Mouse (Mus musculus) lung, postnatal 0 days (tissue): Measurements from ENCODE around the gene Tmem221. TPM values are rescaled to one million over a fixed set of nuclear protein-coding genes. Genes with fewer than 3 reads are reported as not detected.

Experiments
- ATAC-seq: fragments of 200-750 bp; cut with Nextera tagmentation; 2 replicates; pipeline ENCODE4 v1.8.0; 2017; ENCODE audit warnings: moderate library complexity
- DNase-seq: peaks from one replicate; pipeline ENCODE4 v3.0.0-alpha.2; 2016; ENCODE audit warnings: low spot score
- H3K27ac ChIP-seq: fragments of 300-500 bp; sonication (generic); 2 replicates; pipeline ENCODE4 v1.5.1; 2014; ENCODE audit warnings: antibody characterized with exemption, mild to moderate bottlenecking, low read length, mixed read lengths
- H3K27me3 ChIP-seq: fragments of 300-500 bp; sonication (generic); replicated peaks from 2 replicates; pipeline ENCODE4 v1.6.1; 2014; ENCODE audit warnings: low read length, mixed read lengths; ENCODE audit not compliant: insufficient read depth
- H3K36me3 ChIP-seq: fragments of 300-500 bp; sonication (generic); 2 replicates; pipeline ENCODE4 v1.6.1; 2014; ENCODE audit warnings: low read length, mixed read lengths; ENCODE audit not compliant: insufficient read depth
- H3K4me1 ChIP-seq: fragments of 300-500 bp; sonication (generic); 2 replicates; pipeline ENCODE4 v1.6.1; 2014; ENCODE audit warnings: antibody characterized with exemption, low read depth, low read length, mixed read lengths; ENCODE audit not compliant: insufficient read depth
- H3K4me2 ChIP-seq: fragments of 300-500 bp; sonication (generic); replicated peaks from 2 replicates; pipeline ENCODE4 v1.6.1; 2014; ENCODE audit warnings: low read depth, mild to moderate bottlenecking, low read length, moderate library complexity, mixed read lengths
- H3K4me3 ChIP-seq: fragments of 300-500 bp; sonication (generic); 2 replicates; pipeline ENCODE4 v1.5.1; 2014; ENCODE audit warnings: low read depth, low read length
- H3K9ac ChIP-seq: fragments of 300-500 bp; sonication (generic); replicated peaks from 2 replicates; pipeline ENCODE4 v1.6.1; 2014; ENCODE audit warnings: low read depth, mild to moderate bottlenecking
- H3K9me3 ChIP-seq: fragments of 300-500 bp; sonication (generic); 2 replicates; pipeline ENCODE4 v1.6.1; 2016; ENCODE audit warnings: low read length, mixed read lengths
- CTCF ChIP-seq: IDR thresholded peaks from 2 replicates; pipeline ENCODE4 v1.5.1; 2016; ENCODE audit warnings: antibody characterized with exemption, mild to moderate bottlenecking
- EP300 ChIP-seq: IDR thresholded peaks from 2 replicates; pipeline ENCODE4 v1.6.1; 2016; ENCODE audit warnings: antibody characterized with exemption, mild to moderate bottlenecking, control low read depth
- WGBS: fragments of 180-500 bp; shearing (Covaris S2); extraction: QIAGEN DNeasy Blood & Tissue Kit; methylation state at CpG from one replicate; pipeline ENCODE4 v1.1.7; 2014; 5-methylcytosine and 5-hydroxymethylcytosine counted together
- polyA plus RNA-seq: library from polyadenylated mRNA; unstranded; fragments of >200 nt; fragmentation: Nextera tagmentation; extraction: Ambion mirVana; gene quantifications from 2 replicates; pipeline ENCODE4 v1.2.1, GENCODE M21; 2015

The Tmem221 gene
- polyA plus RNA-seq, 1 experiment from 2014 or later, result 8.5 TPM

- Histone ChIP-seq H3K27ac (no peak overlapping the region), H3K4me2 (no peak overlapping the region), H3K36me3 (no peaks in the 10 kb centered on the region), H3K4me1 (peaks cover 9% of the 10 kb centered on the region; the same call in 1 of the 2 replicates), H3K27me3 (no peaks in the 10 kb centered on the region), H3K4me3 (no peak overlapping the region), H3K9me3 (no peaks in the 10 kb centered on the region), H3K9ac (no peak overlapping the region)
- TF ChIP-seq CTCF (no peak), EP300 (no peak)
- no peak for DNase-seq
- no peak for ATAC-seq
- WGBS, result 79% methylated on average over 8 of the region's 8 CpGs
Observed at GRCm38 (mm10) chr8:71593556-71594323, 35.1 kb upstream of the Tmem221 start.

- H3K4me3 ChIP-seq, result peak overlapping the region; percentile 71
- peak; percentile 76 for ATAC-seq
- no peaks in the 10 kb centered on the region for H3K9me3 ChIP-seq
- H3K27ac ChIP-seq, result peak overlapping the region; percentile 96
- no peaks in the 10 kb centered on the region for H3K27me3 ChIP-seq
- WGBS, result 5% methylated on average over 52 of the region's 60 CpGs
- peaks cover 9% of the 10 kb centered on the region; the same call in 1 of the 2 replicates for H3K4me1 ChIP-seq
- H3K4me2 ChIP-seq, result peak overlapping the region; percentile 94
- DNase-seq, result peak; percentile 66
- no peaks in the 10 kb centered on the region for H3K36me3 ChIP-seq
- TF ChIP-seq EP300 (no peak), CTCF (peak; percentile 15)
- peak overlapping the region; percentile 74 for H3K9ac ChIP-seq
Observed at GRCm38 (mm10) chr8:71592374-71593170, 33.9 kb upstream of the Tmem221 start.

DNA sequence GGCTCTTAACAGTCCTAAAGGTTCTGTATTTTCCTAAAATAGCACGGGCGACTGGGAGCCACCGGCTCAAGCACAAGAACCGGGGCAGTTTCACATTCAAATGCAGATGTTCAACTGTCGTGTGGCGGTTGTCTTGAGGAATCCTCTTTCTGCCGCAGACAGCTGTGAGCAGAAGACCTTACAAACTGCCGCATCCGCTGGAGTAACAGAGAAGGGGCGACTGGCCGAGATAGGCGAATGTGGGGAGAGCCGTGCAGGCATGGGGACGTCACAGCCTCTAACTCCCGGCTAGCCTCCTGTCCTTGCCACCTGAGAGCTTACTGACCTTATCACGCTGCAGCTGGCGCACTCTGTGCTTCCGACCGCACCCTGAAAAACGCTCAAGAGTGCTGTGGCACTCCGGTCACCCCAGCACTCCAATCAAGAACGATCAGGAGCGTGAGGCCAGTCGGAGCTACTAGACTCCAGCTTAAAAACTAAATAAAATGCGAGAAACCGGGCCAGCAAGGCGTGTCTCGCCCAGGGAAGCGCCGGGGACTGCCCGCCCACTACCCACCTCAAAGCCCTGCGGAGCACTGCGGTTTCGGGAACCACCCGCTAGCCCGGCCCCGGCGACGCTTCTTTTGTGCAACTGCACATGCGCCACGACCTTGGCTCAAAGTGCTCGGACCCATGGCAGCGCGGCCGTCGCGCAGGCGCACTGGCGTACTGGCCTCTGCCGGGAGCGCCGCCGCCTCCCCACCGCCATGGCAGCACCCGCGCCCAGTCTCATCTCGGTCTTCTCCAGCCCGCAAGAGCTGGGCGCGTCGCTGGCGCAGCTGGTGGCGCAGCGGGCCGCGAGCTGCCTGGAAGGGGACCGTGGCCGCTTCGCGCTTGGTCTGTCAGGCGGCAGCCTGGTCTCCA lies 33.1 kb upstream of the Tmem221 start, which contains the start of gene Pgls:
Pgls (plus strand) TSS at position 706 of the 903 bp plus-strand sequence.
- peak within 1 kb of the TSS; percentile 94 for H3K4me2 ChIP-seq
- H3K4me1 ChIP-seq, result peaks cover 9% of the 10 kb centered on the region; the same call in 1 of the 2 replicates
- no peaks in the 10 kb centered on the region for H3K36me3 ChIP-seq
- no peaks in the 10 kb centered on the region for H3K27me3 ChIP-seq
- TF ChIP-seq EP300 (no peak), CTCF (no peak; the same call in 1 of the 2 replicates)
- under 1% methylated on average over 61 of the region's 71 CpGs for WGBS
- peak; percentile 97 for DNase-seq
- H3K27ac ChIP-seq, result peak within 1 kb of the TSS; percentile 96
- peak; percentile 90 for ATAC-seq
- no peaks in the 10 kb centered on the region for H3K9me3 ChIP-seq
- peak within 1 kb of the TSS; percentile 71 for H3K4me3 ChIP-seq
- H3K9ac ChIP-seq, result peak within 1 kb of the TSS; percentile 74

- peaks cover 9% of the 10 kb centered on the region; the same call in 1 of the 2 replicates for H3K4me1 ChIP-seq
- H3K4me3 ChIP-seq, result peak overlapping the region; percentile 71
- no peaks in the 10 kb centered on the region for H3K36me3 ChIP-seq
- DNase-seq (no peak), ATAC-seq (no peak)
- H3K27ac ChIP-seq, result peak overlapping the region; percentile 96; the same call in 1 of the 2 replicates
- TF ChIP-seq EP300 (no peak), CTCF (no peak)
- H3K9ac ChIP-seq, result peak overlapping the region; percentile 74; the same call in 1 of the 2 replicates
- WGBS, result 22% methylated on average over 5 of the region's 5 CpGs
- peak overlapping the region; percentile 94 for H3K4me2 ChIP-seq
- no peaks in the 10 kb centered on the region for H3K9me3 ChIP-seq
- H3K27me3 ChIP-seq, result no peaks in the 10 kb centered on the region
Observed at GRCm38 (mm10) chr8:71591017-71591416, 32.3 kb upstream of the Tmem221 start.

- WGBS, result 70% methylated on average over 3 of the region's 3 CpGs
- TF ChIP-seq EP300, result no peak
- TF ChIP-seq CTCF, result no peak
Observed at GRCm38 (mm10) chr8:71588762-71589161, 30.1 kb upstream of the Tmem221 start.

More at GRCm38 (mm10) chr8:71588762-71589161, 30.1 kb upstream of the Tmem221 start:
- H3K9ac ChIP-seq, result no peak overlapping the region
- H3K27me3 ChIP-seq, result no peaks in the 10 kb centered on the region
- H3K4me2 ChIP-seq, result no peak overlapping the region
- no peak overlapping the region for H3K27ac ChIP-seq
- H3K9me3 ChIP-seq, result no peaks in the 10 kb centered on the region
- DNase-seq (no peak), ATAC-seq (no peak)
- no peaks in the 10 kb centered on the region for H3K36me3 ChIP-seq
- H3K4me1 ChIP-seq, result peaks cover 9% of the 10 kb centered on the region; the same call in 1 of the 2 replicates
- H3K4me3 ChIP-seq, result no peak overlapping the region
